Mouse (Mus musculus): ENCODE measurements around the gene Chst12. TPM values are rescaled to one million over a fixed set of nuclear protein-coding genes. Genes with fewer than 3 reads are reported as not detected.

Gene Chst12
- total and polyA plus RNA-seq, 3 experiments = 2.3 to 17.0 (median 7.6) TPM

DNA sequence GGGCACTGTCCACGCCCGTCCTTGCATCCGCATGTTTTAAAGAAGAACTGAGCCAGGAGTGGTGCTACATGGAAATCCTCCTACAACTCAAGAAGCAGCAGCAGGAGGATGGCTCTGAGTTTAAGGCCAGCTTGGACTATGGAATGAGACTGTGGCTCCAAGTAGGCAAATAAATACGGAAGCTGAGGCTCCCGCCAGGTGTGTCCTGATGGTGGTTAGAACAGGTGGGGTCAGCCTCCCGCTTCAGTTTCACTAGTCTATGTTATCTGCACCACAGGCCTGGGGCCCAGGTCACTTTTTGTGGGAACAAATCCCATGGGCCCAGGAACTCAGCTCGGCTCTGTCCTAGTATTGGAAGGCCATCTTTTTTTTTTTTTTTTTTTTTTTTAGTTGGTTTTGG lies 48.4 kb downstream of the Chst12 start (continued):
- TF ChIP-seq HCFC1 (IDR thresholded peaks at IDR 0.05; ENCODE audit: low read depth, low read length) = no peak

- no peak overlapping the region for H3K4me3 ChIP-seq (replicated peaks in 1 of 3; ENCODE audit: low read depth in 2 of 3, low read length in 2 of 3, poor library complexity in 1 of 3)
- no peaks in the 10 kb centered on the region for H3K36me3 ChIP-seq (replicated peaks in 1 of 2; ENCODE audit: control insufficient read depth in 1 of 2, insufficient read depth in 1 of 2, low read length in 1 of 2)
- no peak overlapping the region for H3K27ac ChIP-seq (ENCODE audit: insufficient read depth, low read depth)
- peaks cover 0 to 9% of the 10 kb centered on the region in 2 experiments; a peak in 2 of 4 replicates for H3K4me1 ChIP-seq (ENCODE audit: control insufficient read depth in 1 of 2, insufficient read depth in 2 of 2)
- H3K27me3 ChIP-seq (replicated peaks) = peaks cover 20% of the 10 kb centered on the region
- in situ Hi-C loops (cut with MboI; ENCODE audit: low pct_ligation_motif_present, low pct_unique_long_range_greater_than_20kb, low sequenced_read_pairs) = no loop called here
- no peaks in the 10 kb centered on the region for H3K79me2 ChIP-seq (replicated peaks; ENCODE audit: control insufficient read depth, extremely low read depth, insufficient read depth, poor library complexity, severe bottlenecking)
- no peak overlapping the region for H3K4me2 ChIP-seq (ENCODE audit: insufficient read depth, low read depth, poor library complexity, severe bottlenecking)
- H3K9me3 ChIP-seq (replicated peaks; ENCODE audit: low read length) = peaks cover 3% of the 10 kb centered on the region
- dilution Hi-C loops (cut with MboI; ENCODE audit: extremely low pct_ligation_motif_present, extremely low pct_unique_long_range_greater_than_20kb, low sequenced_read_pairs) = no loop called here
- TF ChIP-seq GABPA (IDR thresholded peaks at IDR 0.05; ENCODE audit: insufficient replicate concordance, low read depth, low read length) = no peak
- TF ChIP-seq KAT2A (IDR thresholded peaks at IDR 0.05; ENCODE audit: insufficient replicate concordance, low read length) = no peak
- no peak for TF ChIP-seq ZMIZ1 (IDR thresholded peaks at IDR 0.05; ENCODE audit: low read depth, low read length)
- TF ChIP-seq USF2 (conservative IDR thresholded peaks at IDR 0.05; ENCODE audit: low read depth, low read length) = no peak
- TF ChIP-seq NRF1 (IDR thresholded peaks at IDR 0.05; ENCODE audit: low read depth, low read length) = no peak
- no peak for TF ChIP-seq ETS1 (conservative IDR thresholded peaks at IDR 0.05; ENCODE audit: low read depth, low read length)
- TF ChIP-seq POLR2AphosphoS2 (IDR thresholded peaks at IDR 0.05; ENCODE audit: low read depth, low read length) = no peak
- TF ChIP-seq RAD21 (IDR thresholded peaks at IDR 0.05; ENCODE audit: low read depth, low read length) = no peak
- no peak for TF ChIP-seq MAX (IDR thresholded peaks at IDR 0.05; ENCODE audit: low read length)
- no peak for TF ChIP-seq ZNF384 (IDR thresholded peaks at IDR 0.05; ENCODE audit: low read depth, low read length)
- no peak overlapping the region for H3K9ac ChIP-seq (ENCODE audit: insufficient read depth, low read depth)
- no peak for DNase-seq (ENCODE audit: extremely low read depth)
Measured at GRCm38 (mm10) chr5:140556859-140557258, 51.5 kb downstream of the Chst12 start.

- H3K4me1 ChIP-seq (ENCODE audit: control insufficient read depth in 1 of 2, insufficient read depth in 2 of 2) = peaks cover 3 to 18% of the 10 kb centered on the region in 2 experiments
- no peaks in the 10 kb centered on the region for H3K36me3 ChIP-seq (replicated peaks in 1 of 2; ENCODE audit: control insufficient read depth in 1 of 2, insufficient read depth in 1 of 2, low read length in 1 of 2)
- dilution Hi-C loops (cut with MboI; ENCODE audit: extremely low pct_ligation_motif_present, extremely low pct_unique_long_range_greater_than_20kb, low sequenced_read_pairs) (no loop called here), in situ Hi-C loops (cut with MboI; ENCODE audit: low pct_ligation_motif_present, low pct_unique_long_range_greater_than_20kb, low sequenced_read_pairs) (no loop called here)
- peaks cover 4% of the 10 kb centered on the region for H3K9me3 ChIP-seq (replicated peaks; ENCODE audit: low read length)
- H3K27ac ChIP-seq (ENCODE audit: insufficient read depth, low read depth) = no peak overlapping the region
- DNase-seq (ENCODE audit: extremely low read depth) = no peak
- peaks cover 28% of the 10 kb centered on the region for H3K27me3 ChIP-seq (replicated peaks)
- no peak overlapping the region for H3K4me2 ChIP-seq (ENCODE audit: insufficient read depth, low read depth, poor library complexity, severe bottlenecking)
- TF ChIP-seq MAX (IDR thresholded peaks at IDR 0.05; ENCODE audit: low read length) = no peak
- TF ChIP-seq ZMIZ1 (IDR thresholded peaks at IDR 0.05; ENCODE audit: low read depth, low read length) = no peak
- no peak for TF ChIP-seq NRF1 (IDR thresholded peaks at IDR 0.05; ENCODE audit: low read depth, low read length)
- no peak for TF ChIP-seq CTCF (conservative IDR thresholded peaks at IDR 0.05 in 1 of 2, IDR thresholded peaks at IDR 0.05 in 1 of 2; ENCODE audit: low read depth in 2 of 2, low read length in 2 of 2)
- H3K9ac ChIP-seq (ENCODE audit: insufficient read depth, low read depth) = no peak overlapping the region
- H3K4me3 ChIP-seq (replicated peaks in 1 of 3; ENCODE audit: low read depth in 2 of 3, low read length in 2 of 3, poor library complexity in 1 of 3) = no peak overlapping the region
- no peaks in the 10 kb centered on the region for H3K79me2 ChIP-seq (replicated peaks; ENCODE audit: control insufficient read depth, extremely low read depth, insufficient read depth, poor library complexity, severe bottlenecking)
Measured at GRCm38 (mm10) chr5:140562601-140563000, 57.3 kb downstream of the Chst12 start.
